Comparison of ENCODE assay signal across 31 mouse cellular contexts in genomic region chr16:44163831-44164230, GRCm38 (mm10).
"Had no signal": no experiment of that assay in that cellular context is flagged by ENCODE, and none has a peak within 500 bp of the region (broad histone marks: within the 10 kb centered on the region; RNA-seq: fewer than 3 reads in every experiment).

No protein-coding gene starts in this region.

- H3K9me3 ChIP-seq: limb, embryonic 10.5 days; limb, embryonic 12.5 days; limb, embryonic 13.5 days; limb, embryonic 15.5 days; liver, embryonic 12.5 days; liver, embryonic 13.5 days; liver, embryonic 15.5 days; lung, embryonic 15.5 days; megakaryocyte, embryonic 14.5 days; midbrain, embryonic 10.5 days; midbrain, embryonic 12.5 days; midbrain, embryonic 13.5 days; midbrain, embryonic 15.5 days; neural tube, embryonic 12.5 days had no signal

- ATAC-seq: liver, embryonic 12.5 days; liver, postnatal 0 days; lung, postnatal 0 days; midbrain, embryonic 13.5 days; midbrain, embryonic 15.5 days had no signal

- DNase-seq: left cerebral cortex, postnatal 4 days; liver; liver, embryonic 13.5 days; liver, postnatal 0 days; lung, adult 18-20 months; lung, adult 2 months; lung, embryonic 14.5 days; lung, postnatal 10 days; lung, postnatal 14 days; lung, postnatal 36 days; lung, postnatal 4 days; midbrain, embryonic 14.5 days had no signal

- H3K4me3 ChIP-seq: left cerebral cortex, adult 2 months; limb, embryonic 10.5 days; limb, embryonic 12.5 days; limb, embryonic 13.5 days; limb, embryonic 15.5 days; liver, embryonic 12.5 days; liver, embryonic 13.5 days; liver, embryonic 15.5 days; lung, embryonic 15.5 days; megakaryocyte, embryonic 14.5 days; midbrain, embryonic 10.5 days; midbrain, embryonic 12.5 days; midbrain, embryonic 13.5 days; midbrain, embryonic 15.5 days; myocyte; neural tube, embryonic 12.5 days had no signal

- H3K27ac ChIP-seq: left cerebral cortex, adult 2 months; limb, embryonic 10.5 days; limb, embryonic 12.5 days; limb, embryonic 13.5 days; limb, embryonic 15.5 days; liver, embryonic 12.5 days; liver, embryonic 13.5 days; liver, embryonic 14.5 days; liver, embryonic 15.5 days; lung, embryonic 15.5 days; macrophage; midbrain, embryonic 10.5 days; midbrain, embryonic 12.5 days; midbrain, embryonic 13.5 days; midbrain, embryonic 15.5 days; neural tube, embryonic 12.5 days had no signal

- H3K4me1 ChIP-seq: limb, embryonic 10.5 days; limb, embryonic 12.5 days; limb, embryonic 13.5 days; limb, embryonic 15.5 days; liver, embryonic 15.5 days; lung, embryonic 15.5 days; midbrain, embryonic 10.5 days; midbrain, embryonic 12.5 days; midbrain, embryonic 13.5 days; midbrain, embryonic 15.5 days; neural tube, embryonic 12.5 days had no signal

- H3K4me2 ChIP-seq: limb, embryonic 12.5 days; limb, embryonic 13.5 days; limb, embryonic 15.5 days; liver, embryonic 11.5 days; liver, embryonic 12.5 days; liver, embryonic 13.5 days; liver, embryonic 15.5 days; lung, embryonic 14.5 days; lung, embryonic 15.5 days; midbrain, embryonic 12.5 days; midbrain, embryonic 13.5 days; midbrain, embryonic 15.5 days; neural tube, embryonic 12.5 days had no signal

- H3K27me3 ChIP-seq: limb, embryonic 12.5 days; limb, embryonic 13.5 days; limb, embryonic 15.5 days; liver, embryonic 12.5 days; liver, embryonic 13.5 days; liver, embryonic 15.5 days; lung, embryonic 15.5 days; megakaryocyte, embryonic 14.5 days; midbrain, embryonic 12.5 days; midbrain, embryonic 13.5 days; midbrain, embryonic 15.5 days; neural tube, embryonic 12.5 days had no signal

- H3K9ac ChIP-seq: limb, embryonic 12.5 days; limb, embryonic 13.5 days; limb, embryonic 15.5 days; liver, embryonic 12.5 days; liver, embryonic 13.5 days; liver, embryonic 14.5 days; liver, embryonic 15.5 days; liver, postnatal 0 days; lung, embryonic 14.5 days; lung, embryonic 15.5 days; midbrain, embryonic 12.5 days; midbrain, embryonic 13.5 days; midbrain, embryonic 15.5 days; neural tube, embryonic 12.5 days had no signal
